Mouse (Mus musculus) kidney, adult 2 months (tissue): ENCODE results near the gene Tmem245.

Experiments
- CTCF ChIP-seq: fragments of 200-500 bp; conservative IDR thresholded peaks from 2 replicates; pipeline ENCODE4 v1.5.1; 2011; ENCODE audit warnings: low read depth, mild to moderate bottlenecking, control low read depth, low read length, moderate library complexity, mixed read lengths; ENCODE audit not compliant: insufficient read depth, insufficient read length
- POLR2A ChIP-seq: fragments of 200-500 bp; IDR thresholded peaks from one replicate; pipeline ENCODE4 v1.6.1; 2011; ENCODE audit warnings: low read depth, low read length, control low read depth

GRCm38 (mm10) chr4:56820017-56820550, 127.2 kb downstream of the Tmem245 start:
- TF ChIP-seq CTCF (0 out of 2 replicates have a peak, but pooled peaks have one; percentile 0), POLR2A (no peak)
